8 mouse cellular contexts compared by ENCODE assay signal in the genomic region with DNA sequence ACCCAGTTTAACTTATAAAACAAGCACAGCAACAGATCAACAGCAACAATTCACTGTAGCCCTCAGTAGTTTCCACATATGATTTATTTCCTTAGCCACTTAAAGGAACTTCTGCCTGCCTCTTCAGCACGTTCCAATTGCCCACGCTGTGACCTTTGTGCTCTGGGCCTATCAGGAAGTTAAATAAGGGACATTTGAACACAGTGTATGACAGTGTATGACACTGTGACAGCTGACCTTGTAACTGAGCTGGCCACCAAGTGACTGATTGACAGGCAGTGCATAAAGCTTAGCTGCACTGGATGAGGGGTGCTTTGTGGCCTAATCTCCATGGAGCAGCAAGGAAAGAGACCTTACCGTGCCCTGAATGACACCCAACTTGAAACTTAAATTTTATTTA.
DNase-seq lines count a peak whose midpoint lies in the region; ATAC-seq and TF ChIP-seq lines count a peak whose summit lies in the region.

No protein-coding gene starts in this region.

- TF ChIP-seq CTCF in heart, adult 2 months (IDR thresholded peaks at IDR 0.05), result no peak
- TF ChIP-seq CTCF in ES-Bruce4 (IDR thresholded peaks at IDR 0.05; ENCODE audit: low read depth, low read length), result no peak
- no peak for TF ChIP-seq CTCF in thymus, adult 2 months (IDR thresholded peaks at IDR 0.05; ENCODE audit: borderline replicate concordance, control insufficient read depth, extremely low read depth, insufficient read depth, low read length, poor library complexity)

- no peaks in the 10 kb centered on the region for H3K79me2 ChIP-seq in heart, adult 2 months (replicated peaks; ENCODE audit: control insufficient read depth, insufficient read depth, low read length)

- H3K36me3 ChIP-seq in heart, adult 2 months (ENCODE audit: control insufficient read depth, insufficient read depth, low read length), result no peaks in the 10 kb centered on the region
- no peaks in the 10 kb centered on the region for H3K36me3 ChIP-seq in ES-Bruce4 (ENCODE audit: control insufficient read depth, insufficient read depth, low read length, poor library complexity, severe bottlenecking)
- H3K36me3 ChIP-seq in heart, embryonic 15.5 days, result no peaks in the 10 kb centered on the region
- H3K36me3 ChIP-seq in thymus, adult 2 months (ENCODE audit: control insufficient read depth, insufficient read depth, low read length), result no peaks in the 10 kb centered on the region

- no peak for TF ChIP-seq POLR2A in heart, adult 2 months (IDR thresholded peaks at IDR 0.05; ENCODE audit: insufficient read depth, low read depth, low read length)
- TF ChIP-seq POLR2A in ES-Bruce4 (IDR thresholded peaks at IDR 0.05; ENCODE audit: insufficient read depth, low read length), result no peak
- TF ChIP-seq POLR2A in thymus, adult 2 months (IDR thresholded peaks at IDR 0.05; ENCODE audit: control insufficient read depth, extremely low read depth, insufficient read depth, low read length, poor library complexity), result no peak

- 66% methylated on average over 3 of the region's 3 CpGs for WGBS in heart, adult 2 months
- 56% methylated on average over 3 of the region's 3 CpGs for WGBS in heart, embryonic 15.5 days
- 81% methylated on average over 3 of the region's 3 CpGs for WGBS in thymus, adult 2 months

- no peak for ATAC-seq in heart, embryonic 15.5 days (replicated peaks; ENCODE audit: insufficient number of reproducible peaks, insufficient read depth, low FRiP score, low read depth)
- ATAC-seq in megakaryocyte progenitor cell, adult 5-6 weeks (replicated peaks; ENCODE audit: poor library complexity), result peak; percentile 38

- no peak for TF ChIP-seq EP300 in heart, adult 2 months (IDR thresholded peaks at IDR 0.05; ENCODE audit: insufficient read depth, low read depth, low read length)
- TF ChIP-seq EP300 in ES-Bruce4 (IDR thresholded peaks at IDR 0.05; ENCODE audit: insufficient read depth, low read depth, low read length), result no peak

- H3K27ac ChIP-seq in heart, adult 2 months, result peak overlapping the region; percentile 55
- H3K27ac ChIP-seq in ES-Bruce4 (ENCODE audit: insufficient read depth, low read length), result peak overlapping the region; percentile 12; the same call in 1 of the 2 replicates
- H3K27ac ChIP-seq in heart, embryonic 15.5 days, result peak overlapping the region; percentile 48; the same call in 1 of the 2 replicates
- no peak overlapping the region for H3K27ac ChIP-seq in thymus, adult 2 months (ENCODE audit: control insufficient read depth, insufficient read depth, low read length)

- H3K4me2 ChIP-seq in heart, embryonic 15.5 days, result no peak overlapping the region

- H3K9me3 ChIP-seq in ES-Bruce4 (replicated peaks; ENCODE audit: control insufficient read depth, insufficient read depth, low read length, poor library complexity, severe bottlenecking), result no peaks in the 10 kb centered on the region
- H3K9me3 ChIP-seq in heart, embryonic 15.5 days (replicated peaks), result no peaks in the 10 kb centered on the region

- no peaks in the 10 kb centered on the region for H3K27me3 ChIP-seq in heart, adult 2 months (ENCODE audit: control insufficient read depth, insufficient read depth, low read length)
- H3K27me3 ChIP-seq in ES-Bruce4 (ENCODE audit: control insufficient read depth, insufficient read depth, low read length, poor library complexity, severe bottlenecking), result no peaks in the 10 kb centered on the region
- no peaks in the 10 kb centered on the region for H3K27me3 ChIP-seq in heart, embryonic 15.5 days
- no peaks in the 10 kb centered on the region for H3K27me3 ChIP-seq in thymus, adult 2 months (ENCODE audit: control insufficient read depth, insufficient read depth, low read length)

- H3K4me1 ChIP-seq in heart, adult 2 months (ENCODE audit: control insufficient read depth, insufficient read depth, low read length), result peaks cover 3% of the 10 kb centered on the region
- H3K4me1 ChIP-seq in ES-Bruce4 (ENCODE audit: control insufficient read depth, insufficient read depth, low read length), result no peaks in the 10 kb centered on the region
- H3K4me1 ChIP-seq in heart, embryonic 15.5 days (replicated peaks), result 0 out of 2 replicates have a peak, but pooled peaks cover 4% of the 10 kb centered on the region
- no peaks in the 10 kb centered on the region for H3K4me1 ChIP-seq in thymus, adult 2 months (replicated peaks; ENCODE audit: control insufficient read depth, insufficient read depth, low read length)

- no peak overlapping the region for H3K9ac ChIP-seq in heart, adult 2 months (ENCODE audit: low read depth, low read length)
- H3K9ac ChIP-seq in ES-Bruce4 (ENCODE audit: low read depth, poor library complexity, severe bottlenecking), result no peak overlapping the region
- no peak overlapping the region for H3K9ac ChIP-seq in heart, embryonic 15.5 days

- DNase-seq in heart, adult 2 months, result no peak
- DNase-seq in heart, adult 9 months (ENCODE audit: low spot score in 2 of 2), result no peak
- no peak for DNase-seq in spleen, postnatal 4 days (ENCODE audit: low spot score in 2 of 2)
- DNase-seq in cerebellum, adult 9-11 months, result no peak
- DNase-seq in thymus, adult 2 months, result no peak

- no peak overlapping the region for H3K4me3 ChIP-seq in heart, adult 2 months
- H3K4me3 ChIP-seq in ES-Bruce4 (ENCODE audit: low read depth, low read length), result no peak overlapping the region
- H3K4me3 ChIP-seq in heart, embryonic 15.5 days, result no peak overlapping the region
- no peak overlapping the region for H3K4me3 ChIP-seq in thymus, adult 2 months (ENCODE audit: control insufficient read depth, insufficient read depth, low read length)

- intact Hi-C loops in heart, adult 2 months (cut with DNase I), result loop anchor here (5.0 kb wide), 1 partner anchor 284 kb away; no protein-coding TSS in a partner anchor
